In genomic region chr9:96878464-96878863, GRCm38 (mm10) we compare ENCODE assay signal across 12 mouse cellular contexts. TPM values are rescaled to one million over a fixed set of nuclear protein-coding genes. Genes with fewer than 3 reads are reported as not detected.
A peak's percentile ranks its signal among the peaks of the same experiment; 100 is the strongest.
DNase-seq lines count a peak whose midpoint lies in the region; ATAC-seq and TF ChIP-seq lines count a peak whose summit lies in the region.
"Had no signal": no experiment of that assay in that cellular context is flagged by ENCODE, and none has a peak within 500 bp of the region (broad histone marks: within the 10 kb centered on the region; RNA-seq: fewer than 3 reads in every experiment).

No protein-coding gene starts in this region.

- 25% methylated on average over 4 of the region's 4 CpGs for WGBS in heart, embryonic 15.5 days
- 20% methylated on average over 4 of the region's 4 CpGs for WGBS in hindbrain, embryonic 15.5 days

- no peaks in the 10 kb centered on the region for H3K36me3 ChIP-seq in heart, embryonic 15.5 days
- no peaks in the 10 kb centered on the region for H3K36me3 ChIP-seq in ES-Bruce4 (ENCODE audit: control insufficient read depth, insufficient read depth, low read length, poor library complexity, severe bottlenecking)
- H3K36me3 ChIP-seq in hindbrain, embryonic 15.5 days, result no peaks in the 10 kb centered on the region
- H3K36me3 ChIP-seq: liver, embryonic 13.5 days had no signal

- H3K4me1 ChIP-seq in heart, embryonic 15.5 days (replicated peaks), result peaks cover 50% of the 10 kb centered on the region
- H3K4me1 ChIP-seq in ES-Bruce4 (ENCODE audit: control insufficient read depth, insufficient read depth, low read length), result no peaks in the 10 kb centered on the region
- H3K4me1 ChIP-seq in hindbrain, embryonic 15.5 days (replicated peaks), result peaks cover 34% of the 10 kb centered on the region
- H3K4me1 ChIP-seq: liver, embryonic 13.5 days had no signal

- no peak for TF ChIP-seq CTCF in ES-Bruce4 (IDR thresholded peaks at IDR 0.05; ENCODE audit: low read depth, low read length)

- no peaks in the 10 kb centered on the region for H3K9me3 ChIP-seq in heart, embryonic 15.5 days (replicated peaks)
- H3K9me3 ChIP-seq in ES-Bruce4 (replicated peaks; ENCODE audit: control insufficient read depth, insufficient read depth, low read length, poor library complexity, severe bottlenecking), result no peaks in the 10 kb centered on the region
- no peaks in the 10 kb centered on the region for H3K9me3 ChIP-seq in hindbrain, embryonic 15.5 days
- H3K9me3 ChIP-seq: embryonic facial prominence, embryonic 13.5 days; liver, embryonic 13.5 days had no signal

- no peak for TF ChIP-seq POLR2A in ES-Bruce4 (IDR thresholded peaks at IDR 0.05; ENCODE audit: insufficient read depth, low read length)

- peak overlapping the region; percentile 39 for H3K4me2 ChIP-seq in heart, embryonic 15.5 days
- no peak overlapping the region for H3K4me2 ChIP-seq in hindbrain, embryonic 15.5 days
- H3K4me2 ChIP-seq: embryonic facial prominence, embryonic 13.5 days; liver, embryonic 13.5 days had no signal

- peak; percentile 4; the same call in 1 of the 2 replicates for ATAC-seq in heart, embryonic 15.5 days (replicated peaks; ENCODE audit: insufficient number of reproducible peaks, insufficient read depth, low FRiP score, low read depth)
- peak; percentile 24; the same call in 1 of the 2 replicates for ATAC-seq in hindbrain, embryonic 15.5 days (ENCODE audit: low FRiP score, low read depth)

- H3K4me3 ChIP-seq in heart, embryonic 15.5 days, result no peak overlapping the region
- H3K4me3 ChIP-seq in ES-Bruce4 (ENCODE audit: low read depth, low read length), result no peak overlapping the region
- no peak overlapping the region for H3K4me3 ChIP-seq in hindbrain, embryonic 15.5 days
- H3K4me3 ChIP-seq: embryonic facial prominence, embryonic 13.5 days; layer of hippocampus, adult 2 months; liver, embryonic 13.5 days had no signal

- H3K27ac ChIP-seq in heart, embryonic 15.5 days, result peak overlapping the region; percentile 91
- no peak overlapping the region for H3K27ac ChIP-seq in ES-Bruce4 (ENCODE audit: insufficient read depth, low read length)
- no peak overlapping the region for H3K27ac ChIP-seq in hindbrain, embryonic 15.5 days (replicated peaks)
- H3K27ac ChIP-seq: embryonic facial prominence, embryonic 13.5 days; layer of hippocampus, adult 2 months; liver, embryonic 13.5 days had no signal

- peak; percentile 52 for DNase-seq in cerebellum, adult 11 months
- DNase-seq in cerebellum, postnatal 4 days (ENCODE audit: low spot score in 2 of 2), result no peak
- DNase-seq in heart, adult 9 months (ENCODE audit: low spot score in 2 of 2), result no peak
- DNase-seq in right cerebral cortex, postnatal 36 days (ENCODE audit: low spot score in 2 of 2), result no peak
- DNase-seq in lung, postnatal 14 days, result no peak
- DNase-seq: kidney, adult 9 months; liver, embryonic 13.5 days had no signal

- no peak overlapping the region for H3K9ac ChIP-seq in heart, embryonic 15.5 days
- H3K9ac ChIP-seq in ES-Bruce4 (ENCODE audit: low read depth, poor library complexity, severe bottlenecking), result no peak overlapping the region
- H3K9ac ChIP-seq in hindbrain, embryonic 15.5 days, result no peak overlapping the region
- H3K9ac ChIP-seq: embryonic facial prominence, embryonic 13.5 days; liver, embryonic 13.5 days had no signal

- 0 out of 2 replicates have a peak, but pooled peaks have one; percentile 22 for TF ChIP-seq EP300 in ES-Bruce4 (IDR thresholded peaks at IDR 0.05; ENCODE audit: insufficient read depth, low read depth, low read length)

- H3K27me3 ChIP-seq in heart, embryonic 15.5 days, result no peaks in the 10 kb centered on the region
- no peaks in the 10 kb centered on the region for H3K27me3 ChIP-seq in ES-Bruce4 (ENCODE audit: control insufficient read depth, insufficient read depth, low read length, poor library complexity, severe bottlenecking)
- H3K27me3 ChIP-seq in hindbrain, embryonic 15.5 days, result no peaks in the 10 kb centered on the region
- H3K27me3 ChIP-seq: embryonic facial prominence, embryonic 13.5 days; liver, embryonic 13.5 days had no signal

RNA-seq across cellular contexts. Expression of gene Pxylp1, which starts 14.0 kb away (rescaled TPM):
- 27.6 and 27.8 TPM in 2 replicates for polyA plus RNA-seq in heart, embryonic 15.5 days (2015; fragmentation: Nextera tagmentation; extraction: Ambion mirVana)
- polyA plus RNA-seq in ES-Bruce4 (2011; ENCODE audit: insufficient read depth, insufficient read length, low read depth, missing spikeins), result 7.1 and 7.2 TPM in 2 replicates
- 32.6 and 39.0 TPM in 2 replicates for polyA plus RNA-seq in hindbrain, embryonic 15.5 days (2015; fragmentation: Nextera tagmentation; extraction: Ambion mirVana)
